Mouse (Mus musculus) splenic B cell, adult 2 months (primary cell): Measurements from ENCODE around the gene Taok3.

Experiments used
- DNase-seq: peaks from one replicate; pipeline ENCODE4 v3.0.0-alpha.2; 2011; ENCODE audit warnings: low read depth, low spot score
- H3K27me3 ChIP-seq: 2 replicates; pipeline ENCODE4 v1.6.1; 2012; ENCODE audit warnings: mild to moderate bottlenecking, low read length, moderate library complexity, mixed read lengths; ENCODE audit not compliant: control insufficient read depth, poor library complexity, insufficient read depth, severe bottlenecking
- H3K36me3 ChIP-seq: 2 replicates; pipeline ENCODE4 v1.6.1; 2012; ENCODE audit warnings: mild to moderate bottlenecking, low read length, moderate library complexity, mixed read lengths; ENCODE audit not compliant: control insufficient read depth, poor library complexity, insufficient read depth, severe bottlenecking

The Taok3 gene

GRCm38 (mm10) chr5:117207286-117207685, 87.4 kb downstream of the Taok3 start:
- Histone ChIP-seq H3K36me3 (peaks cover 26% of the 10 kb centered on the region), H3K27me3 (no peaks in the 10 kb centered on the region)
- DNase-seq: no peak

- H3K27me3 ChIP-seq: no peaks in the 10 kb centered on the region
- DNase-seq: no peak
- H3K36me3 ChIP-seq: peaks cover 7% of the 10 kb centered on the region
These were observed 94.1 kb downstream of the Taok3 start for GRCm38 (mm10) chr5:117214016-117214415.

GRCm38 (mm10) chr5:117231059-117231458, 111.1 kb downstream of the Taok3 start:
- peaks cover 13% of the 10 kb centered on the region for H3K36me3 ChIP-seq
- no peak for DNase-seq
- no peaks in the 10 kb centered on the region for H3K27me3 ChIP-seq

GRCm38 (mm10) chr5:117236540-117236939, 116.6 kb downstream of the Taok3 start:
- no peaks in the 10 kb centered on the region for H3K27me3 ChIP-seq
- no peak for DNase-seq

GRCm38 (mm10) chr5:117239106-117239505, 119.2 kb downstream of the Taok3 start:
- Histone ChIP-seq H3K27me3 (no peaks in the 10 kb centered on the region), H3K36me3 (peaks cover 29% of the 10 kb centered on the region)
- no peak for DNase-seq

More at GRCm38 (mm10) chr5:117236540-117236939, 116.6 kb downstream of the Taok3 start:
- H3K36me3 ChIP-seq: peaks cover 18% of the 10 kb centered on the region

- no peak for DNase-seq
- Histone ChIP-seq H3K27me3 (no peaks in the 10 kb centered on the region), H3K36me3 (peaks cover 23% of the 10 kb centered on the region)
These were observed 120.4 kb downstream of the Taok3 start for GRCm38 (mm10) chr5:117240321-117240731.

- DNase-seq: no peak
- Histone ChIP-seq H3K27me3 (no peaks in the 10 kb centered on the region), H3K36me3 (peaks cover 23% of the 10 kb centered on the region)
These were observed 120.9 kb downstream of the Taok3 start for GRCm38 (mm10) chr5:117240761-117241322.

- Histone ChIP-seq H3K27me3 (no peaks in the 10 kb centered on the region), H3K36me3 (peaks cover 22% of the 10 kb centered on the region)
- DNase-seq: no peak
These were observed 122.1 kb downstream of the Taok3 start for GRCm38 (mm10) chr5:117241935-117242531.

GRCm38 (mm10) chr5:117242671-117243478, 122.9 kb downstream of the Taok3 start:
- H3K36me3 ChIP-seq: peaks cover 20% of the 10 kb centered on the region
- no peak for DNase-seq
- H3K27me3 ChIP-seq: no peaks in the 10 kb centered on the region

- DNase-seq: no peak
- H3K27me3 ChIP-seq: no peaks in the 10 kb centered on the region
- peaks cover 21% of the 10 kb centered on the region for H3K36me3 ChIP-seq
These were observed 125.2 kb downstream of the Taok3 start for GRCm38 (mm10) chr5:117245170-117245569.

- H3K36me3 ChIP-seq: peaks cover 17% of the 10 kb centered on the region
- no peak for DNase-seq
- no peaks in the 10 kb centered on the region for H3K27me3 ChIP-seq
These were observed 128.4 kb downstream of the Taok3 start for GRCm38 (mm10) chr5:117248351-117248750.

- DNase-seq: no peak
- H3K36me3 ChIP-seq: peaks cover 19% of the 10 kb centered on the region
- no peaks in the 10 kb centered on the region for H3K27me3 ChIP-seq
These were observed 130.9 kb downstream of the Taok3 start for GRCm38 (mm10) chr5:117250796-117251195.

GRCm38 (mm10) chr5:117251763-117252162, 131.8 kb downstream of the Taok3 start:
- Histone ChIP-seq H3K36me3 (peaks cover 20% of the 10 kb centered on the region), H3K27me3 (no peaks in the 10 kb centered on the region)
- DNase-seq: no peak

- peaks cover 22% of the 10 kb centered on the region for H3K36me3 ChIP-seq
- no peaks in the 10 kb centered on the region for H3K27me3 ChIP-seq
- no peak for DNase-seq
These were observed 138.3 kb downstream of the Taok3 start for GRCm38 (mm10) chr5:117258276-117258675.

- Histone ChIP-seq H3K27me3 (no peaks in the 10 kb centered on the region), H3K36me3 (peaks cover 24% of the 10 kb centered on the region)
- no peak for DNase-seq
These were observed 143.6 kb downstream of the Taok3 start for GRCm38 (mm10) chr5:117263566-117263965.
